Mouse (Mus musculus) heart, postnatal 0 days (tissue): Measurements from ENCODE around the gene Syce1. TPM values are rescaled to one million over a fixed set of nuclear protein-coding genes. Genes with fewer than 3 reads are reported as not detected.

Experiments used
- ATAC-seq: fragments of 200-750 bp; cut with Nextera tagmentation; 2 replicates; pipeline ENCODE4 v1.8.0; 2017; ENCODE audit warnings: low read depth, moderate number of reproducible peaks, moderate library complexity; ENCODE audit not compliant: insufficient read depth
- DNase-seq: peaks from one replicate; pipeline ENCODE4 v3.0.0-alpha.2; 2016; ENCODE audit warnings: low spot score
- H3K27ac ChIP-seq: fragments of 300-500 bp; sonication (generic); 2 replicates; pipeline ENCODE4 v1.5.1; 2014; ENCODE audit warnings: low read depth, mild to moderate bottlenecking
- H3K27me3 ChIP-seq: fragments of 300-500 bp; sonication (generic); 2 replicates; pipeline ENCODE4 v1.6.1; 2014; ENCODE audit warnings: low read length, mixed read lengths; ENCODE audit not compliant: control insufficient read depth, insufficient read depth
- H3K36me3 ChIP-seq: fragments of 300-500 bp; sonication (generic); replicated peaks from 2 replicates; pipeline ENCODE4 v1.6.1; 2014; ENCODE audit warnings: low read length, mixed read lengths; ENCODE audit not compliant: control insufficient read depth, insufficient read depth
- H3K4me1 ChIP-seq: fragments of 300-500 bp; sonication (generic); 2 replicates; pipeline ENCODE4 v1.6.1; 2014; ENCODE audit warnings: antibody characterized with exemption; ENCODE audit not compliant: control insufficient read depth, insufficient read depth
- H3K4me2 ChIP-seq: fragments of 300-500 bp; sonication (generic); 2 replicates; pipeline ENCODE4 v1.6.1; 2014; ENCODE audit warnings: low read depth, mild to moderate bottlenecking, low read length, moderate library complexity
- H3K4me3 ChIP-seq: fragments of 300-500 bp; sonication (generic); 2 replicates; pipeline ENCODE4 v1.5.1; 2014; ENCODE audit warnings: low read depth, low read length
- H3K9ac ChIP-seq: fragments of 300-500 bp; sonication (generic); replicated peaks from 2 replicates; pipeline ENCODE4 v1.6.1; 2014; ENCODE audit warnings: low read depth, low read length, mixed read lengths
- H3K9me3 ChIP-seq: fragments of 300-500 bp; sonication (generic); replicated peaks from 2 replicates; pipeline ENCODE4 v1.6.1; 2016; ENCODE audit warnings: low read length; ENCODE audit not compliant: control insufficient read depth
- CTCF ChIP-seq: IDR thresholded peaks from 2 replicates; pipeline ENCODE4 v1.5.1; 2016; ENCODE audit warnings: antibody characterized with exemption, control low read depth, low read depth
- EP300 ChIP-seq: IDR thresholded peaks from 2 replicates; pipeline ENCODE4 v1.6.1; 2016; ENCODE audit warnings: antibody characterized with exemption, low read depth
- WGBS: fragments of 180-500 bp; shearing (Covaris S2); extraction: QIAGEN DNeasy Blood & Tissue Kit; methylation state at CpG from one replicate; pipeline ENCODE4 v1.1.7; 2014; 5-methylcytosine and 5-hydroxymethylcytosine counted together
- polyA plus RNA-seq: library from polyadenylated mRNA; unstranded; fragments of >200 nt; fragmentation: Nextera tagmentation; extraction: Ambion mirVana; gene quantifications from 2 replicates; pipeline ENCODE4 v1.2.1, GENCODE M21; 2015
- total RNA-seq: library from RNA; depleted of rRNA; stranded (reverse); fragments of >200 nt; gene quantifications from 2 replicates; pipeline ENCODE4 v1.2.3, GENCODE M21; 2014; ENCODE audit warnings: low replicate concordance

Gene Syce1
- total and polyA plus RNA-seq, 2 experiments from 2014 or later = 0.18 TPM; not detected in 1

GRCm38 (mm10) chr7:140763447-140764020, 24.1 kb downstream of the Syce1 start, which contains the start of gene Cyp2e1:
Cyp2e1 (plus strand) TSS chr7:140763739.
- no peak within 1 kb of the TSS for H3K9ac ChIP-seq
- H3K4me2 ChIP-seq = no peak within 1 kb of the TSS
- DNase-seq (no peak), ATAC-seq (no peak)
- no peak within 1 kb of the TSS for H3K4me3 ChIP-seq
- H3K27me3 ChIP-seq = no peaks in the 10 kb centered on the region
- 76% methylated on average over 7 of the region's 7 CpGs for WGBS
- H3K4me1 ChIP-seq = no peaks in the 10 kb centered on the region
- H3K27ac ChIP-seq = no peak within 1 kb of the TSS
- TF ChIP-seq EP300 (no peak), CTCF (no peak)
- no peaks in the 10 kb centered on the region for H3K9me3 ChIP-seq
- H3K36me3 ChIP-seq = no peaks in the 10 kb centered on the region

DNA sequence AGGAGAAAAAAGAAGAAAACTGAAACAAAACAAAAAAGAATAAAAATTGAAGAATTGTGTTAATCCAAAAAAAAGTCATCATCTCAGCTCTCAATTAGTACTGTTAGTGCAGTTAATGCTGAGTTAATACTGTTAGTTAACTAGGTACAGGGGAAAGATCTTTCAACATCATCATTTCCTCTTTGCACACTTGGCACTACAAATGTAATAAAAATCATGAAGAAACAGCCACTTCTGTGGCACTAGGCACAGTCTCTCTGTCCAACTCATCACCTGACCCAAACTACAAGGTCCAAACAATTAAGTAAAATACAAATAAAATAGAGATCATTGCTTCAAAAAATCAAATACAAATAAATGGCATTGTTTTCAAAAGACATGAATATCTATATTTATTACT, 27.0 kb downstream of the Syce1 start:
- TF ChIP-seq EP300 (no peak), CTCF (no peak)
- DNase-seq = no peak
- ATAC-seq = no peak

DNA sequence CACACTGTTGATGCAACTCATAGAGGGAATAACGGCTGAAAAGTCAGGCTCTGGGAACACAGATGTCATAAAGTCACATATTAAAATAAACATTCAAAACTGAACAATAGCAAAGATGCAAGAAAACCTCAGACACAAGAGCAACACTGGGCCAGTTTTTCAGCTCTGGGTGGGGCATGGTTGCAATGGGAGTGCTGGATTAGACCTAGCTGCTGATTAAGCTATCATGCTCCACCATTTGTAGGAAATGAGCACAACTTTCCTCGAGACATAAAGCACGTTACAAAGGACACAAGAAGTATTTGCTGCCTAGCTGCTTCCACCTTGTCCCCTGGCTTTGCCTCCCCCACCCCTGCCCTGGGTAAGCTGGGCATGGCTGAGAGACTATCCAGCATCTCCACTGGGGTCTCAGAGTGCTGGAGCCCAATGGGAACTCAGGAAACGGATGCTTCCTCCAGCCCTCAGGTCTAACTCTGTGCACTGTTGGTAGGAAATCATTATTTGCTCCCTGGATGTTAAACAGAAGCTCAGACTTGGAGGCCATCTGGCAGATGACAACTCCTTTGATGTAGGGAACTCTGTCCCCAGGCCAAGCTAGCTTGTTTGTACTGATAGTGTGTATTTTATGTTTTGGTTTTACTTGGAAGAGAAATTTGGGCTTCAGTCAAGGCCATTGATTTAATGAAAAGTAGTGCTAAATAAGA, 31.3 kb downstream of the Syce1 start:
- Histone ChIP-seq H3K4me3 (no peak overlapping the region), H3K9ac (no peak overlapping the region), H3K36me3 (no peaks in the 10 kb centered on the region), H3K27me3 (no peaks in the 10 kb centered on the region), H3K4me1 (no peaks in the 10 kb centered on the region), H3K27ac (no peak overlapping the region), H3K9me3 (peaks cover 7% of the 10 kb centered on the region; the same call in 1 of the 2 replicates), H3K4me2 (no peak overlapping the region)
- DNase-seq = no peak
- TF ChIP-seq EP300 (no peak), CTCF (no peak)
- ATAC-seq = peak; percentile 14; the same call in 1 of the 2 replicates
- WGBS = 57% methylated on average over 4 of the region's 4 CpGs

More for the DNA sequence above, 27.0 kb downstream of the Syce1 start:
- Histone ChIP-seq H3K27ac (no peak overlapping the region), H3K9me3 (no peaks in the 10 kb centered on the region), H3K36me3 (no peaks in the 10 kb centered on the region), H3K4me3 (no peak overlapping the region), H3K27me3 (no peaks in the 10 kb centered on the region), H3K4me2 (no peak overlapping the region), H3K9ac (no peak overlapping the region), H3K4me1 (no peaks in the 10 kb centered on the region)

GRCm38 (mm10) chr7:140754556-140754955, 33.1 kb downstream of the Syce1 start:
- H3K4me3 ChIP-seq = no peak overlapping the region
- TF ChIP-seq CTCF (no peak), EP300 (no peak)
- H3K27ac ChIP-seq = no peak overlapping the region
- H3K9me3 ChIP-seq = peaks cover 7% of the 10 kb centered on the region; the same call in 1 of the 2 replicates
- H3K4me2 ChIP-seq = no peak overlapping the region
- DNase-seq (no peak), ATAC-seq (no peak)
- no peaks in the 10 kb centered on the region for H3K27me3 ChIP-seq
- no peaks in the 10 kb centered on the region for H3K36me3 ChIP-seq
- H3K4me1 ChIP-seq = no peaks in the 10 kb centered on the region
- H3K9ac ChIP-seq = no peak overlapping the region

DNA sequence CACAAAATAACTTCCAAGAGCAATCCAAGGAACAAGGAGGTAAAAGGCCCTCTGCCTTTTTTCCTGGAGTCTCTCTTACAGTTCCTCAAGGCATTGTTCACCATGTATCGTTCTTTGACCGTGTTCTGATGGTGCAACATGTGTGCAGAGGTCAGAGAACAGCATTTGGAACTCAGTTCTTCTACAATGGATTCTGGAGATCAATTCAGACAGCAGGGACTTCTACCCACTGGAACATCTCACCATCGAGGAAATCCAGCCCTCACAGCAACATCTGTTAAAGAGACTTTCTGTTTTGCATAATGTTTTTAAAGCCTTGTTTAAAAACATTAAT, 38.9 kb downstream of the Syce1 start:
- DNase-seq (no peak), ATAC-seq (no peak)
- no peak overlapping the region for H3K4me3 ChIP-seq
- TF ChIP-seq EP300 (no peak), CTCF (no peak)
- no peak overlapping the region for H3K4me2 ChIP-seq
- no peak overlapping the region for H3K27ac ChIP-seq
- peaks cover 7% of the 10 kb centered on the region; the same call in 1 of the 2 replicates for H3K9me3 ChIP-seq
- H3K4me1 ChIP-seq = no peaks in the 10 kb centered on the region
- no peaks in the 10 kb centered on the region for H3K36me3 ChIP-seq
- 65% methylated on average over 3 of the region's 3 CpGs for WGBS
- no peak overlapping the region for H3K9ac ChIP-seq
- H3K27me3 ChIP-seq = no peaks in the 10 kb centered on the region
